Mouse (Mus musculus): Measurements from ENCODE around the gene Tbc1d20. TPM values are rescaled to one million over a fixed set of nuclear protein-coding genes. Genes with fewer than 3 reads are reported as not detected.
A peak's percentile ranks its signal among the peaks of the same experiment; 100 is the strongest.

Gene Tbc1d20
- polyA plus RNA-seq, 1 experiment: 44.7 TPM

DNA sequence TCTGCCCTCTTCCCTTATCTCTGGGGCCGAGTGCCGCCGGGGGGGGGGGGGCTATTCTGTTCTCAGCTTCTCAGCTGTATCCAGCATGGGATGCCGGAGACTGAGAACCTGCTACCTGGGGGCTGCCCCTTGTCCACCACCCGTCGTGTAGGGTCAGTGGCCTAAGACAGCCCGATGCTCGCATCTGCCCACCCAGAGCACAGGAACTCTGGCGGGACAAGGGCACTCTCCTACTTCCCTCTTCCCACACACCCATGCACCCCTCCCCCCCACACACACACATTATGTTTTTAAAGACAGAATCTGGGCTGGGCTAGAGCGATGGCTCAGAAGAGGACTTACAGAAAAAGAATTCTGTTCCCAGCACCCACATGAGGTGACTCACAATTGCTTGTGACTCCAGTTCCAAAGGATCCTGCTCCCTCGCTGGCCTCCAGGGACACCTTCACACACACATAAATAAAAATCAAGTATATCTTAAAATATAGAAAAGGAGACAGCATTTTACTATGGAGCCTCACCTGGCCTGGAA, 41.7 kb downstream of the Tbc1d20 start:
- peaks cover 2% of the 10 kb centered on the region; the same call in 1 of the 2 replicates for H3K4me1 ChIP-seq (ENCODE audit: control insufficient read depth, insufficient read depth, low read length)
- no peak overlapping the region for H3K27ac ChIP-seq (ENCODE audit: insufficient read depth, low read length)
- TF ChIP-seq POLR2A (IDR thresholded peaks at IDR 0.05; ENCODE audit: extremely low read depth, insufficient read depth, low read length): no peak
- TF ChIP-seq CTCF (IDR thresholded peaks at IDR 0.05; ENCODE audit: extremely low read depth, insufficient read depth, low read length): no peak
- H3K4me3 ChIP-seq (ENCODE audit: insufficient read depth, low read length): no peak overlapping the region

DNA sequence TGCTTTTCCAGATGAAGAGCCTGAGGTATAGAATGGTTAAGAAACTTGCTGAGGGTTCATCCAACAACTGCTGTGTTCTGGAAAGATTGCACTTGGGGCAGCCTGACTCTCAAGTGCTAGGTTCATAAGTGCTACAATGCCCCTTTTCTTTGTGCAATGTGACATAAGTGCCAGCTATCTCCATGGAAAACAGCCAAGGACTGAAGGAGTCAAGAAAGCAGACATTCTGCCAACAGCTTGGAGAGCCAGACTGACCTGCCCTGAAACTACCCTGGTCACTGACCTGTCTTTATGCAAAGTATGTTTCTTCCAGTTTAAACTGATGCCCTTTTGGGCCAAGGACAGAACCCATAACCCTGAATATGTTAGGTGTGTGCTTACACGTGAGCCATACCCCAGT, 43.2 kb downstream of the Tbc1d20 start:
- TF ChIP-seq CTCF (IDR thresholded peaks at IDR 0.05; ENCODE audit: extremely low read depth, insufficient read depth, low read length) (no peak), POLR2A (IDR thresholded peaks at IDR 0.05; ENCODE audit: extremely low read depth, insufficient read depth, low read length) (no peak)
- Histone ChIP-seq H3K4me1 (ENCODE audit: control insufficient read depth, insufficient read depth, low read length) (no peaks in the 10 kb centered on the region), H3K4me3 (ENCODE audit: insufficient read depth, low read length) (no peak overlapping the region), H3K27ac (ENCODE audit: insufficient read depth, low read length) (no peak overlapping the region)

DNA sequence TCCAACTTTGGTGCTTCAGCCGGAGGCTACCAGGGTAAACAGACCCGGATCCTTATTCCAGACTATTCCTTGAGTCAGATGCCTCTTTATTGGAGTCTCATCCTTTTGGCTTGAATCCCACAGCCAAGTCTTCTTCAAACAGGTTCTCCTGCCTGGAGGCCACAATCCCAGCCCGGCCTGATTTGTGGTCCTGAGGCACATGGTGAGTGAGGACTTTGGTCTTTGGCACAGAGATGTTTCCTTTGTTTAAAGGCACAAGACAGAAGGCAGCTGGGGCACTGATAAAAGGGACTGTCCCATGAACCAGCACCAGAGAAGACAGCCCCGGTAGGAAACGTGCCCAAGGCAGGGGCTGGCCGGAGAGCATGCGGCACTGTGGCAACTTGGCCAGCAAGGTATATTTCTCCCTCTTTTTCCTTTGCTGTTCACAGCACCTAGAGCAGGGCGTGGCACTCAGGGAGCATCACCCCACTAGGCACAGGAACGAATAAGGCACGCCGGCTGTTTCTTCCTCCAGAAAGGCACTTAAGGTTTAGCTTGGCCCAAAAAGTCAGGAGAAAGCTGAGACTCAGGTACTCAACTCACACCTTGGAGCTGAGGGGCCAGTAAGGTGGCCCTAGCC, 44.1 kb downstream of the Tbc1d20 start:
- no peak for TF ChIP-seq POLR2A (IDR thresholded peaks at IDR 0.05; ENCODE audit: extremely low read depth, insufficient read depth, low read length)

DNA sequence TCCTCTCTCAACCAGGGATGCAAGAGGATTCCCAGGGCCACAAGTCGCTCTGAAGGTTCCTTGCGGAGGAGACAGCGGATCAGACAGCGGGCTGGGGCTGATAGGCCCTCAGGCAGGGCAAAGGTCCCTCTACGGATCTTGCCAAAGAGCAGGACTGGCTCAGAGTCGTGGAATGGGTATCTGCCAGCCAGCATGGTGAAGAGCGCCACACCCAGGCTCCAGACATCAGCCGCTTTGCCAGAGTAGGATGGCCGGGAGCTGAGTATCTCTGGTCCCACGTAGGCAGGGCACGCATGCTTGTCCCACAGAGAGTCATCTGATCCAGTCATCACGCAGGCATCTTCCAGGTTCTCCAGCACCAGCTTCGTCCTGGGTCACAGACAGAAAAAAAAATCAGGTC, 44.7 kb downstream of the Tbc1d20 start:
- H3K4me3 ChIP-seq (ENCODE audit: insufficient read depth, low read length): no peak overlapping the region
- TF ChIP-seq POLR2A (IDR thresholded peaks at IDR 0.05; ENCODE audit: extremely low read depth, insufficient read depth, low read length) (no peak), CTCF (IDR thresholded peaks at IDR 0.05; ENCODE audit: extremely low read depth, insufficient read depth, low read length) (no peak)
- no peak overlapping the region for H3K27ac ChIP-seq (ENCODE audit: insufficient read depth, low read length)
- no peaks in the 10 kb centered on the region for H3K4me1 ChIP-seq (ENCODE audit: control insufficient read depth, insufficient read depth, low read length)

More for the DNA sequence above, 44.1 kb downstream of the Tbc1d20 start:
- Histone ChIP-seq H3K27ac (ENCODE audit: insufficient read depth, low read length) (no peak overlapping the region), H3K4me1 (ENCODE audit: control insufficient read depth, insufficient read depth, low read length) (no peaks in the 10 kb centered on the region), H3K4me3 (ENCODE audit: insufficient read depth, low read length) (no peak overlapping the region)

DNA sequence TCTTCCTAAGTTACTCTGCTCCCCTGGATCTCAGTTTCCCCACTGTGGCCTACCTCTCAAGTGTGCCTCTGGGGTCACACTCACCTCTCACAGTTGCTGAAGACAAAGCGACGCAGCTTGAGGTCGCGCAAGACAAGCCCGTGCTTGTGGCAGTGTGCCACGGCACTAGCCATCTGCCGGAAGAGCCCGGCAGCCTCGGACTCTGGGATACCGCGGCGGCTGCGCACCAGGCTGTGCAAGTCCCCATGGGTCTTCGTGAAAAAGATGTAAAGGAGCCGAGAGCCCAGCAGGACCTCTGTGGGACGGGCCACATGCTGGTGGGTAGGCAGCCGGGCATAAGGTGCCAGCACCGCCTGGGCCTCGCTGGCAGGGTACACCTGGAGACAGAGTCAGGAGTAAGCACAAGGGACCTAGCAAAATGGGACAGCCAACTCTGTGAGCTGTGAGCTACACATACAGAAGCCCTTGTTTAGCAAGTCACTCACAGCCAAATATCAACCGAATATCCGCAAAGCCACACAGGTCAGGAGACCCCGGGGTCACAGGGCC, 46.1 kb downstream of the Tbc1d20 start:
- no peak overlapping the region for H3K27ac ChIP-seq (ENCODE audit: insufficient read depth, low read length)
- H3K4me1 ChIP-seq (ENCODE audit: control insufficient read depth, insufficient read depth, low read length): no peaks in the 10 kb centered on the region
- TF ChIP-seq POLR2A (IDR thresholded peaks at IDR 0.05; ENCODE audit: extremely low read depth, insufficient read depth, low read length): no peak
- no peak for TF ChIP-seq CTCF (IDR thresholded peaks at IDR 0.05; ENCODE audit: extremely low read depth, insufficient read depth, low read length)
- no peak overlapping the region for H3K4me3 ChIP-seq (ENCODE audit: insufficient read depth, low read length)

DNA sequence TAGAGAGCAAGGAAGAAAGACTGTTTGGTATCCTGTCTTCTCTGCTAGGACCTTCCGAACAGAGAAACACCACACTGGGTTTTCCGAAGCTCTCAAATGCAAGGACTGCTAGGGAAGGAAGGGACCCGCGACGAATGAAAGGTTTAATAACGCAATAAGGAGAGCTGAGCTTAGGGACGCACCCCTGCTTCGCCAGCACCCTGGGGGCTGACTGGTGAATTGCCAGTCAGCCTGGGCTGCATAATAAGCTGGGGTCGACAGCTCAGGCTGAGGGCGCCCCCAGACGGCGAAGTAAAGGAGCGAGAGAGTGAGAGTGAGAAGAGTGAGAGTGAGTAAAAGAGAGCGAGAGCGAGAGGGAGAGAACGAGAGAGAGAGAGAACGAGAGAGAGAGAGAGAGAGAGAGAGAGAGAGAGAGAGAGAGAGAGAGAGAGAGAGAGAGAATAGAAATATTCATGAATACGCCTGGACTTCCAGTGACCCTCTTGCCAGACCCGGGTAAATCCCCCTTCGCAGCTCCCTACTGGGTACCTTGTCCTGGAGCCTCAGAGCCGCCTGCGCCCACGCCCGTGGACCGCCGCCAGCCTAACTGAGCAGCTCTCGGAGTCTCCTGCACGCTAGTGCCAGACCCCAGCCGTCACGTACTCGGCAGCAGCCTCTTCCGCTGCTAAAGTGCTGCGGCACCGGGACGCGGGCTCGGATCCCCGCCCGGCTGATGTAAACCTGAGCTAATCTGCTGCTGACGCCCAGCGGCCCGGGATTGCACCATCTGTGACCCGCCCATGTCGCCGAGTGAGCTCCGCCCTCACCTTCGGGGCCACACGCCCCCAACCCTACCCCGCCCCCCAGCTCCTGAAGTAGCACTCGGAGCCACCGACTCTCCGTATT, 49.9 kb downstream of the Tbc1d20 start, which contains the start of gene Trib3:
Gene Trib3, minus strand, starts transcription at position 704 of the 885 bp plus-strand sequence.
- Histone ChIP-seq H3K4me3 (ENCODE audit: insufficient read depth, low read length) (peak within 1 kb of the TSS; percentile 49), H3K4me1 (ENCODE audit: control insufficient read depth, insufficient read depth, low read length) (no peaks in the 10 kb centered on the region), H3K27ac (ENCODE audit: insufficient read depth, low read length) (no peak within 1 kb of the TSS)
- TF ChIP-seq CTCF (IDR thresholded peaks at IDR 0.05; ENCODE audit: extremely low read depth, insufficient read depth, low read length): peak; percentile 51
- TF ChIP-seq POLR2A (IDR thresholded peaks at IDR 0.05; ENCODE audit: extremely low read depth, insufficient read depth, low read length): no peak

DNA sequence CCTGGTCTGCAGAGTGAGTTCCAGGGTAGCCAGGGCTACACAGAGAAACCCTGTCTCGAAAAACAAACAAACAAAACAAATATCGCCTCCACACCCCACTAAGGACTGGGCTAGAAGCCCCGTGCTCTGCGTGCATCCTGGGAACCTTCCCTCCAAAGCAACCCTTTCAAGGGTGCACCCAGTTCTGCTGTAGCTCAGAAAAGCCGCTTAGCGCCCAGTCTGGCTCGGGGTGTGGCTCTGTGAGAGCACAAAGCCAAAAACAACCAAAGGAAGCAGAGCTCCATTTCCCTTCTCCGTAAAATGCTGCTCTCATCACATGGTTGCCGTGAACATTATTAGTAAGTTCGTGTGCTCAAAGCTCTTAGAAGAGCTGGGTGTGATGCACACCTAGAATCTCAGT, 50.7 kb downstream of the Tbc1d20 start:
- Histone ChIP-seq H3K27ac (ENCODE audit: insufficient read depth, low read length) (no peak overlapping the region), H3K4me1 (ENCODE audit: control insufficient read depth, insufficient read depth, low read length) (no peaks in the 10 kb centered on the region), H3K4me3 (ENCODE audit: insufficient read depth, low read length) (peak overlapping the region; percentile 49; the same call in 1 of the 2 replicates)
- TF ChIP-seq CTCF (IDR thresholded peaks at IDR 0.05; ENCODE audit: extremely low read depth, insufficient read depth, low read length) (no peak), POLR2A (IDR thresholded peaks at IDR 0.05; ENCODE audit: extremely low read depth, insufficient read depth, low read length) (no peak)

DNA sequence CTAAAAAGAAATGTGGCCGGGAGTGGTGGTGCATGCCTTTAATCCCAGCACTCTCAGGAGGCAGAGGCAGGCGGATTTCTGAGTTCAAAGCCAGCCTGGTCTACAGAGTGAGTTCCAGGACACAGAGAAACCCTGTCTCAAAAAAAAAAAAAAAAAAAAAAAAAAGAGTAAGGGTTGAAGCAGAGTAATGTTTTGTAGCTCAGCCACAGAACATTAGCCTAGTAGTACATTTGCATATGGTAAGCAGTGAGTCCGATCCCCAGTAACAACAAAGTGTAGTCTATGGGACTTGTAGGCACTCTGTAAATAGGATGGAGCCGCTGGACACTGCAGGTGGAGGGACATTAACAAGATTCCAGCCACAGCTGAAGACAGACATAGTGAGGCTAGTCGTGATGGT, 51.3 kb downstream of the Tbc1d20 start:
- TF ChIP-seq CTCF (IDR thresholded peaks at IDR 0.05; ENCODE audit: extremely low read depth, insufficient read depth, low read length) (no peak), POLR2A (IDR thresholded peaks at IDR 0.05; ENCODE audit: extremely low read depth, insufficient read depth, low read length) (no peak)
- no peak overlapping the region for H3K27ac ChIP-seq (ENCODE audit: insufficient read depth, low read length)
- H3K4me3 ChIP-seq (ENCODE audit: insufficient read depth, low read length): no peak overlapping the region
- no peaks in the 10 kb centered on the region for H3K4me1 ChIP-seq (ENCODE audit: control insufficient read depth, insufficient read depth, low read length)

DNA sequence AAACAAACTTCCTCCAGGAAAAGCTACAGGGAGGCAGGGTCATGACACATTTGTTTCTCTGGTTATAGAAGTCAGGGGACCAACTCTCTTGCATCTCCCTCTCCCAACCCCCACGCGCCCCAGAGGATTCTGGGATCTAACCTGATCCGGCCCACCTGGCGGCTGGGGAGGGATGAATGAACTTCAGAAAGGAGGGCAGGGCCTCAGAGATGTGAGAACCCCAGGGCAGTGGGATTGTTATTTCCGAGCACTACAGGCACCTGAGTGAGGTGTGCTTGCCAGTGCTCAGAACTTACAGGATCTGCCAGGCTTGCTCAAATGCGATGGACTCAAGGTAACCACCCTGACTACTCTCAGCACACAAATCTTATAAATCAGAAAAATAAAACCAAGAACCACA, 51.8 kb downstream of the Tbc1d20 start:
- Histone ChIP-seq H3K4me3 (ENCODE audit: insufficient read depth, low read length) (no peak overlapping the region), H3K27ac (ENCODE audit: insufficient read depth, low read length) (no peak overlapping the region), H3K4me1 (ENCODE audit: control insufficient read depth, insufficient read depth, low read length) (no peaks in the 10 kb centered on the region)
- TF ChIP-seq CTCF (IDR thresholded peaks at IDR 0.05; ENCODE audit: extremely low read depth, insufficient read depth, low read length) (no peak), POLR2A (IDR thresholded peaks at IDR 0.05; ENCODE audit: extremely low read depth, insufficient read depth, low read length) (no peak)
